15 mouse cellular contexts compared by ENCODE assay signal in the genomic region with DNA sequence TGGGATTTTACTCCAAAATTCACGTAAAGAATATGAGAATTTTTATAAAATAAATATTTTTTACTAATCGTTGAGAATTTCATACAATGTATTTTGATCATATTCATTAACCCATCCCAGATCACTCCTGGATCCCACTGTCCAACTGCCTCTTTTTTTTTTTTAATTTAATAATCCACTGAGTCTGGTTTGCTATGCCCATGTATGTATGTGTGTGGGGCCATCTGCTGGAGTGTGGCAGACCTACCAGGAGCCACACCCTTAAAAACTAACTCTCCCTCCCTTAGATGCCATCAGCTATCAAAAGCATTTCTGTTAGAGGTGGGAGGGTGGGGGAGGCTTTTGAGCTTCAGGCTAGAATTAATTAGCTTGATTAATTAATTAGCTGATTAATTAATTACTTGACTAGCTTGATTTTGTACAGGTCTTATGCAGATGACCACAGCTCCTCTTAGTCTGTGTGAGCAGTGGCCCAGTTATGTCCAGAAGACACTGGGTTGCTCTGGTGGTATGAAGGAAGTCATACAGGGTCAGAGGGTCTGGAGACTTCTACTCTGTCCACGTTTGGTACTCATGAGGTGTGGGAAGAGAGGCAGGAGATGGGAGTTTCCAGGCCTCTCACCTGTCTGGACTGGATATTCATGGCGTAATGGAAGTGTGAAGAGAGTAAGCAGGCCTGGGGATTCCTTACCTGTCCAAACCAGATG.
DNase-seq lines count a peak whose midpoint lies in the region; ATAC-seq and TF ChIP-seq lines count a peak whose summit lies in the region.
"Had no signal": no experiment of that assay in that cellular context is flagged by ENCODE, and none has a peak within 500 bp of the region (broad histone marks: within the 10 kb centered on the region; RNA-seq: fewer than 3 reads in every experiment).

No protein-coding gene starts in this region.

- peak; percentile 38; the same call in 1 of the 2 replicates for ATAC-seq in midbrain, embryonic 11.5 days (ENCODE audit: low FRiP score)
- no peak for ATAC-seq in forebrain, embryonic 14.5 days
- ATAC-seq in midbrain, postnatal 0 days (ENCODE audit: low FRiP score) = no peak
- ATAC-seq: inflammation-experienced regulatory T-cells, adult 6 months had no signal

- no peaks in the 10 kb centered on the region for H3K4me1 ChIP-seq in midbrain, embryonic 11.5 days (ENCODE audit: control insufficient read depth, insufficient read depth, low read length)
- H3K4me1 ChIP-seq in midbrain, embryonic 10.5 days = no peaks in the 10 kb centered on the region
- H3K4me1 ChIP-seq in forebrain, embryonic 14.5 days (ENCODE audit: control insufficient read depth, insufficient read depth, low read length) = no peaks in the 10 kb centered on the region
- H3K4me1 ChIP-seq in midbrain, postnatal 0 days (ENCODE audit: insufficient read depth, low read length) = no peaks in the 10 kb centered on the region
- H3K4me1 ChIP-seq: heart, embryonic 15.5 days; liver, embryonic 13.5 days had no signal

- H3K4me3 ChIP-seq in gastrocnemius, adult 2 months = no peak overlapping the region
- no peak overlapping the region for H3K4me3 ChIP-seq in midbrain, embryonic 11.5 days (ENCODE audit: low read depth, low read length)
- H3K4me3 ChIP-seq in midbrain, embryonic 10.5 days = no peak overlapping the region
- no peak overlapping the region for H3K4me3 ChIP-seq in forebrain, embryonic 14.5 days (ENCODE audit: low read depth, low read length)
- no peak overlapping the region for H3K4me3 ChIP-seq in midbrain, postnatal 0 days (ENCODE audit: low read depth, low read length)
- H3K4me3 ChIP-seq: heart, embryonic 15.5 days; liver, embryonic 13.5 days had no signal

- no peaks in the 10 kb centered on the region for H3K9me3 ChIP-seq in midbrain, embryonic 11.5 days (ENCODE audit: control insufficient read depth, low read length)
- H3K9me3 ChIP-seq in midbrain, embryonic 10.5 days (replicated peaks) = no peaks in the 10 kb centered on the region
- no peaks in the 10 kb centered on the region for H3K9me3 ChIP-seq in forebrain, embryonic 14.5 days (replicated peaks; ENCODE audit: control insufficient read depth, low read length)
- no peaks in the 10 kb centered on the region for H3K9me3 ChIP-seq in midbrain, postnatal 0 days (ENCODE audit: low read length)
- H3K9me3 ChIP-seq: heart, embryonic 15.5 days; liver, embryonic 13.5 days had no signal

- H3K4me2 ChIP-seq in midbrain, embryonic 11.5 days = no peak overlapping the region
- H3K4me2 ChIP-seq in forebrain, embryonic 14.5 days (ENCODE audit: low read length) = no peak overlapping the region
- H3K4me2 ChIP-seq in midbrain, postnatal 0 days (ENCODE audit: low read depth, low read length, poor library complexity, severe bottlenecking) = no peak overlapping the region
- H3K4me2 ChIP-seq: heart, embryonic 15.5 days; liver, embryonic 13.5 days had no signal

- intact Hi-C loops in gastrocnemius, adult 2 months (cut with DNase I) = no loop called here
- intact Hi-C loops in gastrocnemius, postnatal 36 days (cut with DNase I) = no loop called here

- H3K36me3 ChIP-seq in midbrain, embryonic 11.5 days (ENCODE audit: control insufficient read depth, insufficient read depth, low read length) = no peaks in the 10 kb centered on the region
- H3K36me3 ChIP-seq in midbrain, embryonic 10.5 days = no peaks in the 10 kb centered on the region
- no peaks in the 10 kb centered on the region for H3K36me3 ChIP-seq in forebrain, embryonic 14.5 days (ENCODE audit: control insufficient read depth, insufficient read depth, low read length)
- H3K36me3 ChIP-seq in midbrain, postnatal 0 days (ENCODE audit: insufficient read depth, low read length) = no peaks in the 10 kb centered on the region
- H3K36me3 ChIP-seq: heart, embryonic 15.5 days; liver, embryonic 13.5 days had no signal

- no peak overlapping the region for H3K9ac ChIP-seq in midbrain, embryonic 11.5 days (ENCODE audit: low read length)
- no peak overlapping the region for H3K9ac ChIP-seq in forebrain, embryonic 14.5 days (ENCODE audit: low read length)
- H3K9ac ChIP-seq in midbrain, postnatal 0 days (replicated peaks; ENCODE audit: low read length, poor library complexity, severe bottlenecking) = no peak overlapping the region
- H3K9ac ChIP-seq: heart, embryonic 15.5 days; liver, embryonic 13.5 days had no signal

- 83% methylated on average over 4 of the region's 4 CpGs for WGBS in midbrain, embryonic 11.5 days
- WGBS in midbrain, embryonic 10.5 days = 79% methylated on average over 4 of the region's 4 CpGs
- 83% methylated on average over 4 of the region's 4 CpGs for WGBS in forebrain, embryonic 14.5 days
- WGBS in midbrain, postnatal 0 days = 75% methylated on average over 4 of the region's 4 CpGs

- no peaks in the 10 kb centered on the region for H3K27me3 ChIP-seq in midbrain, embryonic 11.5 days (ENCODE audit: control insufficient read depth, insufficient read depth, low read length)
- no peaks in the 10 kb centered on the region for H3K27me3 ChIP-seq in midbrain, embryonic 10.5 days (ENCODE audit: low read depth, poor library complexity, severe bottlenecking)
- H3K27me3 ChIP-seq in forebrain, embryonic 14.5 days (replicated peaks; ENCODE audit: control insufficient read depth, insufficient read depth, low read length) = no peaks in the 10 kb centered on the region
- H3K27me3 ChIP-seq in midbrain, postnatal 0 days (ENCODE audit: insufficient read depth, low read length) = no peaks in the 10 kb centered on the region
- H3K27me3 ChIP-seq: heart, embryonic 15.5 days; liver, embryonic 13.5 days had no signal

- TF ChIP-seq CTCF in gastrocnemius, adult 2 months (IDR thresholded peaks at IDR 0.05) = peak; percentile 11; the same call in 1 of the 2 replicates
- peak; percentile 42; the same call in 1 of the 2 replicates for TF ChIP-seq CTCF in midbrain, postnatal 0 days (IDR thresholded peaks at IDR 0.05)

- no peak for DNase-seq in gastrocnemius, adult 2 months
- DNase-seq in gastrocnemius, postnatal 36 days = no peak
- DNase-seq in midbrain, embryonic 11.5 days (ENCODE audit: low spot score, missing footprints) = no peak
- no peak for DNase-seq in midbrain, embryonic 10.5 days (ENCODE audit: low spot score)
- peak; percentile 1 for DNase-seq in forebrain, embryonic 14.5 days (ENCODE audit: low spot score)
- DNase-seq in midbrain, postnatal 0 days (ENCODE audit: low spot score) = no peak
- no peak for DNase-seq in heart, adult 8-10 months (ENCODE audit: low spot score)
- DNase-seq in cerebellum, postnatal 4 days (ENCODE audit: low spot score in 2 of 2) = no peak
- DNase-seq: adrenal gland, postnatal 25 days; cerebellum, adult 18-20 months; gastrocnemius, postnatal 10 days; liver, embryonic 13.5 days; thymus, postnatal 36 days had no signal

- no peak overlapping the region for H3K27ac ChIP-seq in gastrocnemius, adult 2 months
- no peak overlapping the region for H3K27ac ChIP-seq in midbrain, embryonic 11.5 days (ENCODE audit: low read depth, low read length)
- no peak overlapping the region for H3K27ac ChIP-seq in midbrain, embryonic 10.5 days (replicated peaks)
- H3K27ac ChIP-seq in forebrain, embryonic 14.5 days (ENCODE audit: low read depth, low read length) = no peak overlapping the region
- no peak overlapping the region for H3K27ac ChIP-seq in midbrain, postnatal 0 days (ENCODE audit: low read depth, low read length)
- H3K27ac ChIP-seq: heart, embryonic 15.5 days; liver, embryonic 13.5 days had no signal
